ENCODE assay signal across 21 mouse cellular contexts in genomic region chr16:7728186-7728585, GRCm38 (mm10).
DNase-seq lines count a peak whose midpoint lies in the region; ATAC-seq and TF ChIP-seq lines count a peak whose summit lies in the region.
"Had no signal": no experiment of that assay in that cellular context is flagged by ENCODE, and none has a peak within 500 bp of the region (broad histone marks: within the 10 kb centered on the region; RNA-seq: fewer than 3 reads in every experiment).

No protein-coding gene starts in this region.

- no peaks in the 10 kb centered on the region for H3K36me3 ChIP-seq in limb, embryonic 14.5 days (ENCODE audit: control insufficient read depth, insufficient read depth, low read length)
- H3K36me3 ChIP-seq in limb, embryonic 10.5 days = no peaks in the 10 kb centered on the region
- H3K36me3 ChIP-seq: embryonic facial prominence, embryonic 12.5 days; hindbrain, embryonic 10.5 days; kidney, embryonic 15.5 days; limb, embryonic 15.5 days; midbrain, embryonic 15.5 days had no signal

- no peak for TF ChIP-seq POLR2A in limb, embryonic 14.5 days (IDR thresholded peaks at IDR 0.05; ENCODE audit: borderline replicate concordance, extremely low read depth, insufficient read depth, insufficient read length)

- H3K4me2 ChIP-seq in limb, embryonic 14.5 days (replicated peaks; ENCODE audit: low read depth, low read length, severe bottlenecking) = no peak overlapping the region
- H3K4me2 ChIP-seq: embryonic facial prominence, embryonic 12.5 days; kidney, embryonic 15.5 days; limb, embryonic 15.5 days; midbrain, embryonic 15.5 days had no signal

- no peaks in the 10 kb centered on the region for H3K4me1 ChIP-seq in limb, embryonic 14.5 days (ENCODE audit: control insufficient read depth, insufficient read depth, low read length)
- H3K4me1 ChIP-seq in limb, embryonic 10.5 days = 0 out of 2 replicates have a peak, but pooled peaks cover 5% of the 10 kb centered on the region
- H3K4me1 ChIP-seq: hindbrain, embryonic 10.5 days; kidney, embryonic 15.5 days; limb, embryonic 15.5 days; megakaryocyte, embryonic 14.5 days; midbrain, embryonic 15.5 days had no signal

- no peaks in the 10 kb centered on the region for H3K27me3 ChIP-seq in limb, embryonic 14.5 days (ENCODE audit: control insufficient read depth, insufficient read depth, low read length)
- no peaks in the 10 kb centered on the region for H3K27me3 ChIP-seq in limb, embryonic 10.5 days (ENCODE audit: low read depth, poor library complexity, severe bottlenecking)
- H3K27me3 ChIP-seq: embryonic facial prominence, embryonic 12.5 days; kidney, embryonic 15.5 days; limb, embryonic 15.5 days; megakaryocyte, embryonic 14.5 days; midbrain, embryonic 15.5 days had no signal

- DNase-seq in cerebellum, postnatal 10 days = peak; percentile 3 to 8
- peak; percentile 17 for DNase-seq in limb, embryonic 14.5 days (ENCODE audit: low spot score)
- DNase-seq in limb, embryonic 10.5 days (ENCODE audit: low spot score) = no peak
- DNase-seq in urinary bladder, postnatal 14 days (ENCODE audit: low spot score) = peak; percentile 3
- no peak for DNase-seq in urinary bladder, adult 18-20 months (ENCODE audit: low spot score in 2 of 2)
- DNase-seq in skeletal muscle tissue, adult 2 months (ENCODE audit: low read depth, low spot score) = peak; percentile 11
- no peak for DNase-seq in cerebellum, adult 18-20 months
- DNase-seq: cerebellum, adult 8-10 months; lung, adult 2 months; thymus, adult 2 months had no signal

- 74% methylated on average over 2 of the region's 2 CpGs for WGBS in limb, embryonic 14.5 days
- WGBS in limb, embryonic 10.5 days = 79% methylated on average over 2 of the region's 2 CpGs

- H3K27ac ChIP-seq in limb, embryonic 14.5 days (replicated peaks; ENCODE audit: low read depth, low read length) = no peak overlapping the region
- no peak overlapping the region for H3K27ac ChIP-seq in limb, embryonic 10.5 days
- H3K27ac ChIP-seq: embryonic facial prominence, embryonic 12.5 days; hindbrain, embryonic 10.5 days; hindbrain, postnatal 0 days; kidney, embryonic 15.5 days; limb, embryonic 15.5 days; midbrain, embryonic 15.5 days had no signal

- no peak for ATAC-seq in cerebellum, adult (ENCODE audit: insufficient number of reproducible peaks, low FRiP score, low TSS enrichment)
- no peak for ATAC-seq in limb, embryonic 14.5 days (ENCODE audit: low FRiP score, low read depth)
- ATAC-seq: CD4-positive, CD25-positive, alpha-beta regulatory T cell, adult 4 months; forebrain, embryonic 16.5 days; hindbrain, postnatal 0 days; intestine, postnatal 0 days; midbrain, embryonic 15.5 days had no signal

- no peak overlapping the region for H3K9ac ChIP-seq in limb, embryonic 14.5 days (ENCODE audit: low read depth, low read length, severe bottlenecking)
- H3K9ac ChIP-seq: embryonic facial prominence, embryonic 12.5 days; kidney, embryonic 15.5 days; limb, embryonic 15.5 days; midbrain, embryonic 15.5 days had no signal

- peaks cover 3% of the 10 kb centered on the region; the same call in 1 of the 2 replicates for H3K9me3 ChIP-seq in limb, embryonic 14.5 days (ENCODE audit: control insufficient read depth, low read length)
- no peaks in the 10 kb centered on the region for H3K9me3 ChIP-seq in limb, embryonic 10.5 days (replicated peaks)
- H3K9me3 ChIP-seq: hindbrain, embryonic 10.5 days; kidney, embryonic 15.5 days; limb, embryonic 15.5 days; megakaryocyte, embryonic 14.5 days; midbrain, embryonic 15.5 days had no signal

- no peak overlapping the region for H3K4me3 ChIP-seq in limb, embryonic 14.5 days (replicated peaks; ENCODE audit: low read length)
- no peak overlapping the region for H3K4me3 ChIP-seq in limb, embryonic 10.5 days
- H3K4me3 ChIP-seq: embryonic facial prominence, embryonic 12.5 days; hindbrain, embryonic 10.5 days; kidney, embryonic 15.5 days; limb, embryonic 15.5 days; megakaryocyte, embryonic 14.5 days; midbrain, embryonic 15.5 days had no signal

Comparison
In these comparisons a context has a peak if more than half of its experiments do, and no peak if none do; other contexts are left out.
1. DNase-seq: peak in cerebellum, postnatal 10 days (2 of 2), limb, embryonic 14.5 days (single experiment), urinary bladder, postnatal 14 days (single experiment) and skeletal muscle tissue, adult 2 months (single experiment); none in limb, embryonic 10.5 days (single experiment), urinary bladder, adult 18-20 months (0 of 2) and cerebellum, adult 18-20 months (0 of 2).